Mouse (Mus musculus) layer of hippocampus, adult 9-11 months (tissue): Measurements from ENCODE around the gene Esp34.

ENCODE experiments used
- DNase-seq: peaks from one replicate; pipeline ENCODE4 v3.0.0; 2022

Gene Esp34

DNA sequence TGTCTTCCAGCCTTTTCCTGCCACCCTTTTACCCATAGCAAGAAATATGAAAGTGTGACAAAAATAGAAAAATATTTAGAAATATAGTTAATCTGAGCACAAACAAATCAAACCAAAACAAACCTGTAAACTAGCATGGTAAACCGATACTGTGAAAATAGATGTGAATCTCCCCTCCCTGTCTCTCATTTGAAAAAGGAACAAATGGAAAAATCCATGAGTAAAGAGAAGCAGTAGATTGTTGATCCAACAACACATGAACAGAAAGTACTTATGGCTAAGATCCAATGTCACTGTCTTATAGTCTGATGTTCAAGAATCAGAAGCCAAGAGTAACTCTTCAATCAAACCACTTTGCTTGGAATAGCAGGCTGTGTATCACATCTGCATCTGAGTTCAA is at the start of gene Esp34:
Gene Esp34 (plus strand): TSS at position 301 of the 400 bp plus-strand sequence.
- no peak for DNase-seq

DNA sequence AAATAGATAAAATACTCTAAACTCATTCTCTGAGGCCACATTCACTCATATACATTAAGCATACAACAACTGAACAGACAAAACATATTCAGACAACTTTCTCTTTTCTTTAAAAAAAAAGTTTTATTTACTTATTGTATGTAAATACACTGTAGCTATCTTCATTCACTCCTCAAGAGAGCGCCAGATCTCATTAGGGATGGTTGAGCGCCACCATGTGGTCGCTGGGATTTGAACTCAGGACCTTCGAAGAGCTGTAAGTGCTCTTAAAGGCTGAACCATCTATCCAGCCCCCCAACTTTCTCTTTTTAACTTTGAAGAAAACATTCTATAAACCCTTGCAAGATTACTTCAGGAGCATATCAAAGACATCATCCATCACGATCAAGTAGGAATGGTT is 8.5 kb downstream of the Esp34 start:
- DNase-seq = no peak
